Mouse (Mus musculus): ENCODE measurements around the gene Plod2.

The Plod2 gene

GRCm38 (mm10) chr9:92555006-92555958, 13.3 kb downstream of the Plod2 start:
- DNase-seq (ENCODE audit: low spot score) = no peak

DNA sequence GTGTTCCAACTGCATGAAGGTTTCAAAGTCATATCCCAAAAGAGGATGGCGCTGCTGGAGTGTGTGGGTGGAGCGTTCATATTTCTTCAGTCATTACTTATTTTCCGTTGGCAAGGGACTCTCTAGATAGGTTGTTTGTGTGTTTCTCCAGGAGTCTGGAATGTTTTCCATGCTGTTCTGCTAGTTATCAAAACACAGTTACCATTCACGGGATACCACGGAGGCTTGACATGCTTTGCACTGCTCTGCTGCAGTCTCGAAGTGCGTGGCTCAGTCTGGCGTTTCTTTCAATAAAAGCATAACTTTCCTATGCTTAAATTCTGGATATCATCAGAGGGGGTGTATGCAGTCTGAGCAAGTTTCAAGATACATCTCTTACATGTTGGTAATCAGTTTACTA, 17.7 kb downstream of the Plod2 start:
- no peak for DNase-seq (ENCODE audit: low spot score)

DNA sequence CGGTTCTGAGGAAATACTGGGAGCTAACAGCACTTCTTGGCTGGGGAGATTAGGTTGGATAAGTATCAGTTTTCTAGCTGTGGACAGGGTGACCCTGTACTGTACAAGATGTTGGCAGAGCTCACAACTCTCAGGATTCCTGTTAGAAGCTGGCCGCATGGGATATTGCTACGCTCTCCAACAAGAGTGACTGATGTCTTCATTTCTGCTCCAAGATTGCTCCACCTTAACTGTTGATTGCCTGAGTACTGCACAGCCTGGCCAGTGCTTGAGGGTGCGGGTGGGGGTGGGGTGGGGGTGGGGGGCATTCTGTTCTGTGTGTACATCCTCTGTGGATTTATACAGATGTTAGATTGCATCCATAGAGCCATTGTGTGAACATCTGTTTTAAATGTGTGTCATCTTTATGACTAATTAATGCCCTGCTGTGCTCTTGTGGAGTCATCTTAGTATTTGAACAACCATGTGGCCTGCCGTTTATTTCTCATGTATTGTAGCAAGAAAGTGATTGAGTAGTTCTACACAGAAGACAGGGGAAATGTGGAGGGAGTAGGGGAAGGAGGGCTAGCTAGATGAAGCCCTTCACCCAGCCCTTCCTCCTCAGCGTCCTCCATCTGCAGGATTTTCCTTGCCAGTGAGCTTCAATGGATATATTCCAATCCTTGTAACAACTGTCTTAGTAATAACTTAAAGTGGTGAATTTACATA, 19.0 kb downstream of the Plod2 start:
- no peak for DNase-seq (ENCODE audit: low spot score)

- DNase-seq (ENCODE audit: low spot score) = no peak
These were observed 20.4 kb downstream of the Plod2 start for GRCm38 (mm10) chr9:92562416-92562815.

DNA sequence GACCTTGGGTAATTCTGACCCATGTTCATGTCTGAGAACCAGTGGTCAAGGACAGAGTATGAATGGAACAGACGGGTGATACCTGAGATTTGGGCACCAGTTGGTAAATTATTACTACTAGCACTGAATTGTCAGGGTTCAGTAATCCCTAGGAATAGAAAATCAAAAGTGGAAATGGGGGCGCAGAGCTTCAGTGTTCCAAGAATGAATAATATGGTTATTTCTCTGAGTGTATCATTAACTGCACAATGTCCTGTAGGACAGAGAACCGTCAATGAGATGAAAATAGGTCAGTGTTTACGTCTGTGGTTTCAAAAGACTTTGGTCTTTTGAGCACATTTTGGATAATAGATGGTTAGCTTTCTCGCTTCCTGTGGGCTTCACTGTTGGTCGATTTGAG, 21.3 kb downstream of the Plod2 start:
- no peak for DNase-seq (ENCODE audit: low spot score)

GRCm38 (mm10) chr9:92564391-92564790, 22.4 kb downstream of the Plod2 start:
- no peak for DNase-seq (ENCODE audit: low spot score)

DNA sequence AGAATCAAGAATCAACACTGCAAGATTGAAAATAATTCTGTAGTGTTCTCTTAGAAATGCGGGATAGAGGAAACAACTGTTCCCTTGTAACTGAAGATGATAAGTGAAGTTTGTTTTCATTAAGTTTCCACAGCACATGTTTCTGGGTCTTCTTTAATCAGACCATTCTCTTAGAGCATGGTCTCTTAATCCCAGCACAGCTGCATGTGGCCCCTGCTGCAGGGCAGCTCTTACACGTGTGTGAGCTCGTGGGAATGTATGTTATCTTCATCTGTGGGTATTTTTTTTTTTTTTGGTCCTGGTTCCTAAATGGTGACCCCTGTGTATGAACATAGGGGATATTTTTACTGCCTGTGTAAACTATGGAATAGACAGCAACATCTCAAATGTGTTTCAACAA, 24.2 kb downstream of the Plod2 start:
- DNase-seq (ENCODE audit: low spot score) = no peak

GRCm38 (mm10) chr9:92567474-92567873, 25.5 kb downstream of the Plod2 start:
- no peak for DNase-seq (ENCODE audit: low spot score)

DNA sequence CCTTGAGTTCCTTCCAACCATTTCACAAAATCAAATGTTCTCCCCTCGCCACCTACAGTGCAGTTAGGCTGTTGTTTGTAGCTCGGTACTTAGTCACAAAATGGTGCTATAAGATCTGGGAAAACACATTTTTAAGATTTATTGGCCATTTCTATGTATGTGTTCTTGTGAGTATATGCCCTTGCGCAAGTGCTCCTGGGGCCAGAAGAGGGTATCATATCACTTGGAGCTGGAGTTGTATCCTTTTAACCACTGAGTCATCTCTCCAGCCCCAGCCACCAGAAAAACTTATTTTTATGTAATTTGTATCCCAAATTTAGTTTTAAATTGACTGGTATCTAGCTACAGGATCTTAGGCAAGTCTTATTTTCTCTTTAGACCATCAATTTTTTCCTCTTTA, 26.8 kb downstream of the Plod2 start:
- no peak for DNase-seq (ENCODE audit: low spot score)

- no peak for DNase-seq (ENCODE audit: low spot score)
These were observed 30.5 kb downstream of the Plod2 start for GRCm38 (mm10) chr9:92572376-92573108.

GRCm38 (mm10) chr9:92583876-92584275, 41.9 kb downstream of the Plod2 start:
- no peak for DNase-seq (ENCODE audit: low spot score)

DNA sequence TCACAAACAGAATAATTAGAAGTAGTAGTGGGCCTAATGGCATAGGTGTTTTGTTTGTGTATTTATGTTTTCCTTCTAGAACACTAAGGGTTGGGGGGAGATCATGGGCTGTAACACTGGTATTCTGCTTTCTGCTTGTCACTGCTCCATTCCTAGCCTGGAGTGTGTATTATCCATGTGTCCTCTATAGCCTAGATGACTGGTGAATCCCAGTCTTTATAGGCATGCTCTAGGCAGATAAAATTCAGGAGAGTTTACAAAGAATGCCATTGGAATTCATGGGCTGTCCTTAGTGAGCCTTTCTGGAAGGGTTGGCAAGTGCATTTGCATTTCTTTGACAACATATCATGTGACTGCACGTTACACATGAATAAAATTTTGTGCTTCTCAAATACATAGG, 44.0 kb downstream of the Plod2 start:
- DNase-seq (ENCODE audit: low spot score) = no peak

GRCm38 (mm10) chr9:92587391-92587790, 45.4 kb downstream of the Plod2 start:
- DNase-seq (ENCODE audit: low spot score) = no peak

DNA sequence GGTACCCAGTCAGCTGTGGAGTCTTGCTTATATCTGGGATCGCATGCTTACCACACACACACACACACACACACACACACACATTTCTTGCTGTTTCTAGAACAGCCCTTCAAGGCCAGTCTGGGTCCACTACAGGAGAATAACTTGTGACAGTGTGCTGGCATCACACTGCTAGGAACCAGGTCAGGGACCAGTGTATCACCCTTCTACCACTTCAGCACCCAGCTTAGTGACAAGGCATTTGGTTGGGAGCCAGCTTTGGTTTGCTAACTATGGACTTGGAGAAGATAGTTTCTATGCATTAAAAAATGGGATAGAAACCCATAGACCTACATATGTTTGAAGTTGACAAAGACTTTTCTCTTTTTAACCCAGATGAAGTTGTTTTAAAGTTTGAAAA, 46.2 kb downstream of the Plod2 start:
- DNase-seq (ENCODE audit: low spot score) = no peak

DNA sequence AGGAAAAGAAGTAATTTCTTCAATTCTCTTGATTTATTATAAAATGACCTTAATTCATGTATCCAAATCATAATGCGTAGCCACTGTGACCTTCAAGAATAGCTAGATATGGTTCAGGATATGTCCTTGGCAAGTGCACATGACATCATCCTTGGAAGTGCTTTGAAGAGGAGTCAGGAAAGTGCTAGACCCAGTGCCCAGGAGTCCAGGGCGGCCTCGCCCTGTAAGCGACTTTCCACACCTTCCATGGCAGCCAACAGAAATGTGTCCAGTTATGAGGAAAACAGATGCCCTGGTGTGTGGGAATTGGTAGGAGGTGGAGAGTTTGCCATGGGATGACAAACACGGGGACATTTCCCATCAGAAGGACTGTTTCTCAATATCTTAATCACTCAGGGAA, 47.0 kb downstream of the Plod2 start:
- DNase-seq (ENCODE audit: low spot score) = no peak

DNA sequence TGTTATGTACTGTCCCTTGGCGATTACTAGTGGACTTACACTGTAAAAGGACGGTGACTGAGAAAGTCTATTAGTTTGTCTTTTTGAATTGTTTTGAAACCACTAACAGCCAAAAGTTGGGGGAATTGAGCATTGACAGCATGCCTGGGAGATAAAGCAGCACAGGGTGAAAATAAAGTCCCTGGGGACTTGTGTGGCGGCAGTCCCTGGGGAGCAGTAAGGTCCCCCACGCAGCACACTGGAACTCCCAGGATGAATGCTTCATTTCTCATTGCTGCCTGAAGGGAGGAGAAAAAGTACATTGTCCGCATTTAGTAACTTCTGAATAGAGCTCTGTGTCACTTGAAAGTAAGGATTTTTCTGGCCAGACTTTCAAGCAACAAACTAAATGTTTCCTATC, 49.5 kb downstream of the Plod2 start:
- DNase-seq (ENCODE audit: low spot score) = no peak

GRCm38 (mm10) chr9:92592757-92593156, 50.7 kb downstream of the Plod2 start:
- no peak for DNase-seq (ENCODE audit: low spot score)

DNA sequence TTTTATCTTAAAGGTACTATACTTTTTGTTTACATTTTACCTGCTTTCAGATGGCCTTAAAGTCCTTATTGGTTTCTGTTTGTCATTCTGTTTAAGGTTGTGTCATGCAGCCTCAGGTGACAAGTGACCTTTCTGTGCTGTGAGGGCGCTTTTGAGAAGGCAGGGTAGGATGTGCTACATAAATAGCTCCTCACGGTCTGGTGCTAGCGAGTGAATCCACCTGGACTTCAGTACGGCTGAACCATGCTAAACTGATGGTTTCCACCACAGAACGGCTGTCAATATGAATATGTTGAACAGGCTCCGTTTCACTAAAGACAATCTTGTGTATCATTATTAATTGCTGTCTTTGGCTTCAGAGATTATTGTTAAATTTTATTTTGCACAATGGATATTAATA, 52.5 kb downstream of the Plod2 start:
- no peak for DNase-seq (ENCODE audit: low spot score)

DNA sequence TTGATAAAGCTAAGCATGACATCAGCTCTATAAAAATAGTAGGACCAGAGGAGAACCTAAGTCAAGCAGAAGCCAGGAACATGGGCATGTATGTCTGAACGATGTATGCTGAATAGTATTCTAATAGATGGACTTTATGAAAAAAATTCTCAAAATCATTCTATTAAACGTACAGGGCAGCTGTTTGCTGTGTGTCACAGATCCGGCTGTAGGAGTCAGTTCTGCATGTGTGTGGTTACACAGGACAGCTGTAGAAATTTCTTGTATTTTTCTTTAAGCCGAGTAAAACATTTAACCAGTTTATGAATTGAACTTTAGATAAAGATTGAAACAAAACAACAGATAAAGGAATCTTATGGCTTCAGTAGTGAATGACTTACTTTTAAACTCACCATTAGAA, 53.3 kb downstream of the Plod2 start:
- DNase-seq (ENCODE audit: low spot score) = no peak

GRCm38 (mm10) chr9:92596916-92597547, 55.0 kb downstream of the Plod2 start:
- no peak for DNase-seq (ENCODE audit: low spot score)

GRCm38 (mm10) chr9:92597776-92598175, 55.8 kb downstream of the Plod2 start:
- no peak for DNase-seq (ENCODE audit: low spot score)

DNA sequence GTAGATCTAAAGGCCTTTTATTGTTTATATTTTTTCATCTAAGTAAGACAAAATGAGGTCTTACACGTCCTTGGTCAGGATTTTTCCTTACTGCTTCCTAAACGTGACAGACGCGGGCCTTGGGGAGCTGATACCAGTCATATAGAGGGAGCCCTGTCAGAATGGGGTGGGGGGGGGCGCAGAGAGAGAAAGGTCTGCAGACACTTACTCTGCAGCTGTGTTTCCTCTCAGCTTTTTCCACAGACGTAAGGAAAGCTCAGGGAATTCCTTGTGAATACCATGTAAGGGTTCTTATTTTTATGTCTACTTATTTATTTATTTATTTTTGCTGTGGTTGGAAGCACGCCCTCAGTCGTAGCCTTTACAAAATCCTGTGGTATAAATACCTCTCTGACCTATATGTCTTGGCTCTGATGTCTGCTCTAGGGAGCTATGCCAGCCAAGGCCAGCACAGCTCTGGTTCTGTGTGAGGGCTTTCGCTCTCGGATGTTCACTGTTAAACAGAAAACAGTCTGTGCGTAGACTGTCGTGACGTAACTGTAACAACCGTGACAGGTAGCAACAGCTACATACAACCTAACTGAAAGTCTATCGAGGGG, 58.0 kb downstream of the Plod2 start:
- no peak for DNase-seq (ENCODE audit: low spot score)

Measured in urinary bladder, postnatal 25 days (tissue).